Mouse (Mus musculus): Measurements from ENCODE around the gene Gpr65.
"Not testable (repeated sequence)": the region's sequence is repeated elsewhere in the genome, so short reads cannot be mapped to it uniquely, and the experiment has no call there.

Gpr65 gene

GRCm38 (mm10) chr12:98268441-98269369 is at the start of gene Gpr65:
Gene Gpr65 (plus strand): TSS chr12:98268635.
- DNase-seq (ENCODE audit: low spot score in 2 of 2): no peak

GRCm38 (mm10) chr12:98223286-98223685 is 45.1 kb upstream of the Gpr65 start:
- no peak for DNase-seq (ENCODE audit: low spot score in 2 of 2)

GRCm38 (mm10) chr12:98227037-98227436 is 41.4 kb upstream of the Gpr65 start:
- DNase-seq (ENCODE audit: low spot score in 2 of 2): no peak

DNA sequence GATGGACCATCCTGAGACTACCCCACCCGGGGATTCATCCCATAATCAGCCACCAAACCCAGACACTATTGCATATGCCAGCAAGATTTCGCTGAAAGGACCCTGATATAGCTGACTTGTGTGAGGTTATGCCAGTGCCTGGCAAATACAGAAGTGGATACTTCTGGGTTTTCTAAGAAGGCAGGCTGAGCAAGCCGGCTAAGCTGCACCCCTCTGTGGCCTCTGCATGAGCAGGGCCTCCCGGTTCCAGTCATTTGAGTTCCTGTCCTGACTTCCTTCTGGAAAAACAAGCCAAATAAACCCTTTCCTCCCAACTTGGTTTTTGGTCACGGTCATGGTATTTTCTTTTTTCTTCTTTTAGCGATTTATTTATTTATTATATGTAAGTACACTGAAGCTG is 30.0 kb upstream of the Gpr65 start:
- not testable (repeated sequence) for DNase-seq (ENCODE audit: low spot score in 2 of 2)

DNA sequence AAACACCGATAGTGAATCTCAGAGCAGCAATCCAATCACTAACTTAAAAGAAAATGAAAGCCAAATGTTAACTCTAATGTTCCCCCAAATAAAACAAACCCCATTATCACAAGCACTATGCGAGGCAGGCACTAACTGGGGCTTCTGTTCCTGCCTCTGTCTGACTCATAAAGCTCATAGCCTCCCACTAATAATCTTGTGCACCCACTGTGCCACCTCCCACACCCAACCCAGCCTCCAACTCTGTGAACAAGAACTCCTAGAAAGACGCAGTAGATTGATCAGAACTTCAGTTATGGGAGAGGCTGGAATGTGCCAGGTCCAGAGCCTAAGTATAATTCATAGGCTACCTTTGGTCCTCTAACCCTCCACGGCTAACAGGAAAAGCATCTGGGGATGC is 24.3 kb upstream of the Gpr65 start:
- no peak for DNase-seq (ENCODE audit: low spot score in 2 of 2)

DNA sequence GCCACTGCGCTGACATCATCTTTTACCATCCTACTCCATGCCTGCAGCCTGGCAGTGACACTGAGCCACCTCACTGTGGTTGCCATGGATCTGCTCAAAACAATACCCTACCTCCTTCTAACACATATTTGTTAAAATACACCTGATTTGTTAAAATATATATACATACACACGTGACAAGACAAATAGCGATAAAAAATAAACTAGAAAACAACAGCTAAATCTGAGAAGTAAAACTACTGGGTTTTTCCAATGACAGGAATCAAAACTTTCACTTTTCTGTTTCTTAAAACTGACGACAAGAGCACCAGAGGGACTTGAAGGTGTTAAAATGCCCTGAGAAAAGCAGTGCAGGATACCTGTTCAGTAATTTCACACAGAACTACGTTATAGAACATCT is 23.6 kb upstream of the Gpr65 start:
- no peak for DNase-seq (ENCODE audit: low spot score in 2 of 2)

DNA sequence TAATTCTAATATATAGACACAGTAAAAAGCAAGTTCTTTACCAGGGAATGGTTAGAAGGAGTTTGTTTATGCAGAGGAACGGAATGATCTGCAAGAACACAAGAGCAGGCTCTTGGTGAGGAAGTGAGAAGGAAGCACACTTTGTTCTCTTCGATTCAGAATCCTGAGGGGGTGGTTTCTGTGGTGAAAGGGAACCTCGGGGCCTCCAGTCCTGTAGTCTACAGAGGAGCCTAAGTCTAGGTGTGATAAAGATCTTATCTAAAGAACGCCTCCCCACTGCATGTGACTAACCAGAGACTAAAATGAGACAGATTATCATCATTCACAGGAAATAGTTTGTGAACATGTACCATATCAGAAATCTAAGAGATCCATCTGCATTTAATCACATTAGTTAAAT is 21.6 kb upstream of the Gpr65 start:
- no peak for DNase-seq (ENCODE audit: low spot score in 2 of 2)

DNA sequence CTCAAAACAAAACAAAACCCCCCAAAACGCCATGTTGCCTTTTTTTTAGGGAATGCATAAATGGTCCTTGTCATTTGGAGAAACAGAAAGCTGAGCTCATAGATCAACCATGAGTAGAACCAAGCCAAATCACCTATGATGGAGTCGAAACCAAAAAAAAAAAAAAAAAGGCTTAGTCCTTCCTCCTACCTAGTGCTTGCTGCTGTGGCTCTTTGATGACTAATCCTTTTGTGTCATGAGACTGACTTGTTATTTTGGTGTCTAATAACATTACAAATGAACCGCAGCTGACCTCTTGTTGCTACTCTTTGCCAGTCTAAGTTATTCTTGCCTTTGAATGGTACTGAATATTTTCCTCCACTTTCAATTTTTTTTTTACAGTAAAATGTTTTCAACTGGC is 18.8 kb upstream of the Gpr65 start:
- DNase-seq (ENCODE audit: low spot score in 2 of 2): no peak

- no peak for DNase-seq (ENCODE audit: low spot score in 2 of 2)
These were observed 18.1 kb upstream of the Gpr65 start for GRCm38 (mm10) chr12:98250327-98250726.

DNA sequence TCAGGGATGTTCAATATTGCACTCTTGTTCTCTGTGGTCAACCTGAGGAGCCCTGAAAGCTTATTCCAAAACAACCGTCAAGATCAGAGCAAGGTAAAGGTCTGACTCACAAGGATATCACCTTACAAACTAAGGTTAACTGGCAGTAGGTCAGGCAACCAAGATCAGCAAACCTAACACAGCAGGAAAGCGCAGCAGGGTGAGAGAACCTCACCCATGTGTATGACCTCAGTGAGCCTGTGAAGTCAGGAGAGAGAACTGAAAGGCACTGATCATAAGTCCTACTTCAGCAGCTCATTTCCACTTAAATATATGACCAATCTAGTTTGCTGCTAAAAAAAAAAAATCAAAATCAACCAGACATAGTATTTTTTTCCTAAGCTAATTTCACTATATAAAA is 16.0 kb upstream of the Gpr65 start:
- no peak for DNase-seq (ENCODE audit: low spot score in 2 of 2)

GRCm38 (mm10) chr12:98255373-98255995 is 13.0 kb upstream of the Gpr65 start:
- DNase-seq (ENCODE audit: low spot score in 2 of 2): no peak

DNA sequence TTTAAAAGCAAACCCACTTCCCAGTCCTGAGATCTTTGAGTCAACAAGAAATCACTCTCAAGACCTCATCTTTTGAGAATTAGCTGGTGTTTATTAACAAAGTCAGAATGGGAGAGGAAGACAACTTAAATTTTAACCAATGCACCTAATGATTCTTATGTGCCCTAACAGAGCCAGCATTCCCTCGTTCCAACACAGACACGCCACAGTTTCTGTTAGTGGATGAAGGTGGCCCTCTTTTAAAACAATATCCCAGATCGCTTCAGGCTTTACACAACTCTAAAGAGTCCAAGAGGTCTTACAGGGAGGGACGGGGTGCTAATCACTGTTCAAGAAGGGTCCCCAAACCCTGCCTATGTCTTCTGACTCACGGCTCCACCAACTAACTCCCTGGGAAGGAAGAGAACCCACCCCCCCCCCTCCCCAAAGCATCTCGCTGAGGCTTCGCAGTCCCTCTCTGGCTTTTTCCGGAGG is 10.0 kb upstream of the Gpr65 start:
- no peak for DNase-seq (ENCODE audit: low spot score in 2 of 2)

- peak; percentile 86 to 90 for DNase-seq (ENCODE audit: low spot score in 2 of 2)
These were observed 9.5 kb upstream of the Gpr65 start, which contains the start of gene Galc for GRCm38 (mm10) chr12:98258845-98259517. Gene Galc (minus strand): TSS chr12:98259459.

- no peak for DNase-seq (ENCODE audit: low spot score in 2 of 2)
These were observed 8.9 kb upstream of the Gpr65 start for GRCm38 (mm10) chr12:98259518-98259852.

DNA sequence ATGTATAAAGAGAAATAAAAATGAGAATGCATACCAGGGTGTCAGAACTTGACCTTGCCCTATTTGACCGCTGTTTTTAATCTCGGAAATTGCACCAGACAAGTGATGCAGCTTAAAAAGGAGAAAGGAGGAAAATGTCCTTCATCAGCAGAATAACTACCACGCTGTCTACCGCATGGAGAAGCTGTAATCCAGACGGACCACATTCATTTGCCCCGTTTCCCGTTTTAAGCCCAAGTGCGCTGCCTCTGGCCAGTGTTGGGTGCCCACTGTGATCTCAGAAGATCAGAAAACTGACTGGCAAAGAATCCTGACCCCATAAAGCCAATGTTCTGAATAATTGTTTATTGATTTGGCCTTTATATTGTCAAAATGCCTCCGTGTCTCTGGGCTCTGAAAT is 2.7 kb upstream of the Gpr65 start:
- no peak for DNase-seq (ENCODE audit: low spot score in 2 of 2)

DNA sequence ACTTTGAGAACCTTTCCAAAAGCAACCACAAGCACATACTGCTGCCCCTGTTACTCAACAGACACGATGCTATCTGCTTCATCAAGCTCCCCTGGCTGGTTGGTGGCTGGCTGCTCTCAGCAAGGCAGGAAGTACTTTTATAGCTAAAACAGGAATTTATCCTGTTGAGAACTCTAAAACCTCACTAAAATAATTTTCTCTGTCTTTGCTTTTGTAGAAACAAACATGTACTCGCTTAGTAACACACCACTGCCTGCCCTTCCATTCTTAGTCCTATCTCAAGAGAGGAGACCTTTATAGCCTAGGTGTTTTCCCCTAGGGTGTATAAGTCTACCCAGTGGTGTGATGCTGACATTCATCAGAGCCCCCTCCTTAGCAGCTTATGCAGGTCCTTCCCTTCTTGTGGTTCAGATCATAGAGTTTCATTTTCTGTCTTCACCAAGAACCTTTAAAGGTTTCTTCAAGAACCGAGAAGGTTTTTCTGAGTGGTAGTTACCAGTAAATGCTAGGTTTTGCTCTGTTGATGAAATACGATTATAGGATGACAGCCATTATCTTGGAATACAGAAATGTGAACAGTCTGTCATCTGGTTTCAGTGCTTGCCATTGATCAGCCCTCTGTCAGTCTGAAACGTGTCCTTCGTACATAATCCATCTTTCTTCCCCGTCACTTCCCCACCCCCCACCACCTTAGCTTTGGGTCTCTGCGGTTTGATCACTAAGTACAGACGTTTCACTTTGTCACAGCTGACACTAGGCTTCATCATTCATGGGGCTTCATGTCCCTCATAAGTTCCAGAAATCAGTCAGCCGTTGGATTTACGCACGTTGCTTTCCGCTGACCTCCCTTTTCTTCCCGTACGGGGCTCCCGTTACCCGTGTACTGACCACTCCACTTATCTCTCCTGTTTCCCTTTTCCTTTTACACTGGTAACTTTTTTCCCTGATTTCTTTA is 1.6 kb downstream of the Gpr65 start:
- DNase-seq (ENCODE audit: low spot score in 2 of 2): no peak

DNA sequence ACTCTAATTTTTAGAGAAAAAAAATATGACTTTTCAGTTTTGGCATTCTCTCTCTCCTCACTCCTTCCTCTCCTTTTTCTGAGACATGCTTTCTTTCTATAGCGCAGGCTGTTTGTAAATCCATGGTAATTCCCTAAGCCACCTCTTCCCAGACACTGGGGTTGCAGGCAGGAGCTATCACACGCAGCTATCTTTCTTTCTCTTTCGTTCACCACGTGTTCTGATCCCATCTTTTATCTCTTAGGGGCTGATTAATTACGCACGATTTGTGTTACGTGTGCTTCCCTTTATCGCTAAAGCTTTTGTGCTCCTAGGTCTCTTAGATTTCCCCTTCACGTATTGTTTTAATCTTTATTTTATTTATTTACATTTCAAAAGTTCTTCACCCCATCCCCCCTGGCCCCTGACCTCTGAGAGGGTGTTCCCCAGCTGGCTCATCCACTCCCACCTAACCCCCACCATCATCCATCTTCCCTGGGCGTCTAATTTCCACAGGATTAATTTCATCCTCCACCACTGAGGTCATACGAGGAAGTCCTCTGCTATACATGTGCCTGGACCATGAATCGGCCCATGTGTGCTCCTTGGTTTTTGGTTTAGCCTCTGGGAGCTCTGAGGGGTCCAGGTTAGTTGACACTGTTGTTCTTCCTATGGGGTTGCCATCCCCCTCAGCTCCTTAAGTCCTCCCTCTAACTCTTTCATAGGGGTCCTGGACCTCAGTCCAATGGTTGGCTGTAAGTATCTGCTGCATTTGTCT is 2.6 kb downstream of the Gpr65 start:
- no peak for DNase-seq (ENCODE audit: low spot score in 2 of 2)

DNA sequence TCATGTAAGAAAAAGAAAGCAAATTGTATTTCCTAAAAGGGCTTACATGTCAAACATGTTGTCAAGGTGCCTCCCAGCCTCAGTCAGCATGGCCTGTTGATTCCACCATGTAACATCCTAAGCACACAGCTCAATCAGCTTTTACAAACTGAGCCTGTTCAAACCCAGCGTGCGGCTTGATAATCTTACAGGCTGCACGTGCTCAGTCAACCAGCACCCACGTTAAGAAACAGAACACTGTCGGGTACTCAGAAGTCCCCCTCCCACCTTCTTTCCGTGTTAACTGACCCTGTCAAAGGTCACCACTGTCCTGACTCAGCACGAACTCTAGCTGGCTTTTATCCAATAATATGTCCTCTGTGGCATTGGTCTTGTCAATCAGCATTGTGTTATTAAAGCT is 4.0 kb downstream of the Gpr65 start:
- DNase-seq (ENCODE audit: low spot score in 2 of 2): no peak

GRCm38 (mm10) chr12:98280530-98280929 is 12.1 kb downstream of the Gpr65 start:
- DNase-seq (ENCODE audit: low spot score in 2 of 2): peak; percentile 64 to 80

DNA sequence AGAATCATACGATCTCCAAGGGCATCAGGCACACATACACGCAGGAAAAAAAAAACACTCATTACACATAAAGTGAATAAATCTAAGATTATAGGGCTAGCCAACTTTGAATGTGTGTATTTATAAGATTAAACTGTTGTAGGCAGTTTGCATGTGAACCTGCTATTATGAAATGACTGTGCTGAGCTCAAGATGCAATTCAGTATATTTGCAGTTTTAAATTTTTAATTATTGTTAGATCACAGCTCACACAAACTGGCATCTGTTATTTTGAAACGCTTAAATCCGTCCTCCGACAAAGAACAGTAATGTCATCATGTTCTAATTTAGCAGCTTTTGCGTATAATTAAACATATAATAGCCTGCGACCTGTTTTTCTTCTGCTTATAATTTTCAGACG is 12.6 kb downstream of the Gpr65 start:
- no peak for DNase-seq (ENCODE audit: low spot score in 2 of 2)

Data from frontal cortex, postnatal 36 days (tissue).